Mouse (Mus musculus) splenic B cell, adult 2 months (primary cell): ENCODE measurements around the gene Zmiz1.

Experiments
- DNase-seq: peaks from one replicate; pipeline ENCODE4 v3.0.0-alpha.2; 2011; ENCODE audit warnings: low read depth, low spot score
- H3K27me3 ChIP-seq: 2 replicates; pipeline ENCODE4 v1.6.1; 2012; ENCODE audit warnings: mild to moderate bottlenecking, low read length, moderate library complexity, mixed read lengths; ENCODE audit not compliant: control insufficient read depth, poor library complexity, insufficient read depth, severe bottlenecking
- H3K36me3 ChIP-seq: 2 replicates; pipeline ENCODE4 v1.6.1; 2012; ENCODE audit warnings: mild to moderate bottlenecking, low read length, moderate library complexity, mixed read lengths; ENCODE audit not compliant: control insufficient read depth, poor library complexity, insufficient read depth, severe bottlenecking

Gene Zmiz1

GRCm38 (mm10) chr14:25487470-25487955 lies 28.5 kb downstream of the Zmiz1 start:
- Histone ChIP-seq H3K27me3 (no peaks in the 10 kb centered on the region), H3K36me3 (no peaks in the 10 kb centered on the region)
- DNase-seq: no peak

- Histone ChIP-seq H3K27me3 (no peaks in the 10 kb centered on the region), H3K36me3 (no peaks in the 10 kb centered on the region)
- DNase-seq: peak; percentile 64
Observed at GRCm38 (mm10) chr14:25488097-25488613, 29.2 kb downstream of the Zmiz1 start.

DNA sequence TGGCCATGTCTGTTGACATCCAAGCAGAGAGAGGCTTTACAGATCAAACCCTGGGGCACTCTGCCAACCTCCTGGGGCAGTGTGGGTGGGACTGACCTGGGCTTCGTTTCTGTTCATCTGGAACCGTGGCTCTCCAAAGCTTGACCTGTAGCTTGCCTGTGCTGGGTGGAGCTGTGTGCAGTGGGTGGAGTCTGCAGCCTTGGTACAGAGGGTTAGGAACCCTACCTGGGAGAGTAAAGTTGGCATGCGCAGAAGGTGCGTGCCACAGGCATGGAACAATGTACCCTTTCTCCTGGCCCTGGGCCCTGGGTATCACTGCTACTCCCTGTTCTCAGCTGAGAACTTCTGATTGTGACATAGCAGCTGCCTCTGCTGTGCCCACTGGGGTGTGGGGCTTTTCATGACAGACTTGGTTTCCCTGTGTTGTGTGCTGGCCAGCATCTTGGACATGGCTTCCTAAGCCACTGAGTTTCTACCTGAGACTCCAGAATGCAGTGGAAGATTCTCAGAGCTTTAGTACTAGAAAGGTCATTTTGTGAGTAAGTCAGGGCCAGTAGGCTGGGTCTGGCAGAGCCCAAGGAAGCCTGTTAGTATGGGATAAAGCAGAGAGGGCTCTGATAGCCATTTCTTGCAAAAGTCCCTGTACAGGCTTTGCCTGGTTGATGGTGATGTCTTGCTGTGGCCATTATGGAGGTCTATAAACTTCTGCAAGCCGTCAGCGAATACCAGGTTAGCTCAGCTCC lies 30.5 kb downstream of the Zmiz1 start:
- Histone ChIP-seq H3K36me3 (no peaks in the 10 kb centered on the region), H3K27me3 (no peaks in the 10 kb centered on the region)
- DNase-seq: no peak

GRCm38 (mm10) chr14:25491961-25492360 lies 33.0 kb downstream of the Zmiz1 start:
- no peak for DNase-seq
- no peaks in the 10 kb centered on the region for H3K36me3 ChIP-seq
- H3K27me3 ChIP-seq: no peaks in the 10 kb centered on the region

- DNase-seq: no peak
- Histone ChIP-seq H3K27me3 (no peaks in the 10 kb centered on the region), H3K36me3 (no peaks in the 10 kb centered on the region)
Observed at GRCm38 (mm10) chr14:25492567-25493279, 33.7 kb downstream of the Zmiz1 start.

GRCm38 (mm10) chr14:25493301-25494241 lies 34.6 kb downstream of the Zmiz1 start:
- Histone ChIP-seq H3K36me3 (no peaks in the 10 kb centered on the region), H3K27me3 (no peaks in the 10 kb centered on the region)
- peak; percentile 69 for DNase-seq

- Histone ChIP-seq H3K27me3 (no peaks in the 10 kb centered on the region), H3K36me3 (no peaks in the 10 kb centered on the region)
- DNase-seq: no peak
Observed at GRCm38 (mm10) chr14:25494778-25495177, 35.8 kb downstream of the Zmiz1 start.

DNA sequence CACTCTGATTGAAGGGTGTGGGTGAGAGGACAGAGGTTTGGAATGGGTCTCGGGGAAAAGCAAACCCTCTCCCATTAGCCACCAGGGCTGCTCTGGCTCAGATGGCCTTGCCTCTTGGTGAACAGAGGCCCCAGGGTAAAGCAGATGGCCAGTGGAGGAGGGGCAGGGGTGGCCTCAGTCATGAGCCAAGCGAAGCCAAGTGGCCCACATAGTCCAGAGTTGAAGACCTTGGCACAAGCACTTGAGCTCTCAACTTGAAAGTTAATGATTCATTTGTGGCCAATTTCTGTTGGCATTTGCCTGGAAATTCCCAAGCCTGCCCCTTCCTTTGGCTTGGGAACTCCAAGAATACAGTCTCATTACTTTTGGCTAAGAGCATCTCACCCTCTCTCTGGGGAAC lies 37.1 kb downstream of the Zmiz1 start:
- H3K27me3 ChIP-seq: no peaks in the 10 kb centered on the region
- no peaks in the 10 kb centered on the region for H3K36me3 ChIP-seq
- DNase-seq: no peak

DNA sequence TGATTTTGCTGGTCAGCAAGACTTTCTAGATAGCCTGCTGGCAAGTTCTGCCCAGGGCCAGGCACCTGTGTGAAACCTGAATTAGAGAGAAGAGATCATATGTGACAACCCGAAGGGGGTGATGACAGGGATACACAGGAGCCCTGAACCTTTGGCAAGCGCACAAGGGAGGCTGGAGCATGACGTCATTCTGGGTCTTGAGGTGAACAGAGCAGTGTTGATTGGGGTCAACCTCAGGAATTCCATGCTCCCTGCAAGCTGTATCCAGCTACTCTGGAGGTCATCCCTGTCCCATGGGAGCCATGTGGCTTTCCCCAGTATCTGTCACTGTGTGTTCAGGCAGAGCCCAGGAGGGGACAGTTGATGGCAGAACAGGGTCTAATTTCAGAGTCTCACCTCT lies 38.0 kb downstream of the Zmiz1 start:
- no peaks in the 10 kb centered on the region for H3K36me3 ChIP-seq
- DNase-seq: no peak
- H3K27me3 ChIP-seq: no peaks in the 10 kb centered on the region

- DNase-seq: no peak
- Histone ChIP-seq H3K36me3 (no peaks in the 10 kb centered on the region), H3K27me3 (no peaks in the 10 kb centered on the region)
Observed at GRCm38 (mm10) chr14:25497596-25497995, 38.6 kb downstream of the Zmiz1 start.

DNA sequence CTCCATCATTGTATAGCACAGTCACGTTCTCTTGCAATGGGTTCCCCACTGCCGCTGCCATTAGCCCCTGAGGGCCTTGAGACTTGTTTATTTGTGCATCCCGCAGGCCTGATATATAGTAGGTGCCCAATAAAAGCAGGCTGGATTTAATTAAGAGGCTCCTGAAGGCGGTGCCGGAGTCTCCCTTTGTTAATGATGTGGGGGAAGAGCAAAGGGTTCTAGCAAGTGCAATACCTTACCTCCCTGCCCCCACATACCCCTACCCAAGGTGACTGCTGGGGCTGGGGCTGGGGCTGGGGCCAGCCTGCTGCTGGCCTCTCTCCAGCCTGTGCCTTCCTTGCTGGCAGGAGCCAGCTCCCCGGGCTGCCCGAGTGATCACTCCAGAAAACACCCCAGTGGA lies 39.4 kb downstream of the Zmiz1 start:
- no peak for DNase-seq
- no peaks in the 10 kb centered on the region for H3K27me3 ChIP-seq
- H3K36me3 ChIP-seq: no peaks in the 10 kb centered on the region

GRCm38 (mm10) chr14:25499526-25499925 lies 40.5 kb downstream of the Zmiz1 start:
- Histone ChIP-seq H3K27me3 (no peaks in the 10 kb centered on the region), H3K36me3 (no peaks in the 10 kb centered on the region; the same call in 1 of the 2 replicates)
- peak; percentile 71 for DNase-seq

DNA sequence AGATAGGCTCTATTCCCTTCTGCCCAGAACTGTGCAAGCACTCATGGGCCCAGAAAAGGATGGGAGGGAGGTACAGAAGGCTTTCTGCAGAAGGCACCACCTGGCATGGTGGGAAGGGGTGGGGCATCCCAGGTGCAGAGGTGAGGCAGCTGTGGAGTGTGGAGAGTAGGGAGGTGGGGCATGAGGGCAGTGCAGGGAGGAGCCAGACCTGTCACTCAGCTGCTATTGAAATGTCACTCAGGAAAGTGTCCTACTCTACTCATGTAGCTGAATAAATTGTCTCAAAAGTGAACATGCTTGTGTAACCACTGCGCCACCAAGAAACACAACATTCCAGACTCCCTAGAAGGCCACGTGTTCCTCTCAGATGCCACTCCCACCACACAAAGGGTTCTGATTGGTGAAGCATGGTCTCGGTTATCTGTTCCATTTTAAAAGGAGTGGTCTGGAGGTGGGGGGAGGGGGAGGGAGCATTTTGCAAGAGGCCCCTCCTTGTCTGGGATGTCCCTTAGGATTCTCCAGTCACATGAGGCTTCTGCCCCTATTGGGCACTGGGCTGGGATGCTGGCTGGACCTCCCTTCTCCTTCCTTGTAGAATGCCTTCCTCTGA lies 41.6 kb downstream of the Zmiz1 start:
- H3K27me3 ChIP-seq: no peaks in the 10 kb centered on the region
- DNase-seq: no peak
- no peaks in the 10 kb centered on the region; the same call in 1 of the 2 replicates for H3K36me3 ChIP-seq

DNA sequence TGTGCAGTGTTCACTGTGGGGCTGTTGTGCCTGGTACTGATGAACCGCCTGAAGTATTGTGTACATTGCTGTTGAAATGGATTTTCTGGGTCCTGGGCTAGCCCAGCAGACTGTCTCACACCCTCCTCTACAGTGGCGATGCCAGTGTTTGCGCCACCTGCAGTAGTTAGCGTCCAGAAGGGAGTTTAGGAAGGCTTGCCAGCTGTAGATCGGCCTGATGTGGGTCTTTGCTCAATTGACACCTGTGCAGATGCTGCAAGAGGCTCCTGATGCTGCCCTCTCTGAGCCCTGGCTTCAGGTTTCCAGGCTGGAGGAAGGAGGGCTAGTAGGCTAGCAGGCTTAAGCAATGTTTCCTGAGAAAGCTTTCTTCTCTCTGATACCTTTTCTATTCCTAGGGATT lies 42.5 kb downstream of the Zmiz1 start:
- Histone ChIP-seq H3K27me3 (no peaks in the 10 kb centered on the region), H3K36me3 (no peaks in the 10 kb centered on the region; the same call in 1 of the 2 replicates)

More for the DNA sequence above, 42.5 kb downstream of the Zmiz1 start:
- DNase-seq: no peak
